Mouse (Mus musculus) liver, embryonic 13.5 days (tissue): Measurements from ENCODE around the gene Lpar5. TPM values are rescaled to one million over a fixed set of nuclear protein-coding genes. Genes with fewer than 3 reads are reported as not detected.

Experiments used
- ATAC-seq: fragments of 200-750 bp; cut with Nextera tagmentation; 2 replicates; pipeline ENCODE4 v1.8.0; 2017; ENCODE audit warnings: low read depth, mild to moderate bottlenecking, moderate number of reproducible peaks, moderate library complexity
- DNase-seq: peaks from one replicate; pipeline ENCODE4 v3.0.0; 2022
- H3K27ac ChIP-seq: fragments of 300-500 bp; sonication (generic); 2 replicates; pipeline ENCODE4 v1.5.1; 2015; ENCODE audit warnings: moderate library complexity, mild to moderate bottlenecking, inconsistent platforms
- H3K27me3 ChIP-seq: fragments of 300-500 bp; sonication (generic); 2 replicates; pipeline ENCODE4 v1.6.1; 2015; ENCODE audit warnings: mild to moderate bottlenecking, inconsistent platforms
- H3K36me3 ChIP-seq: fragments of 300-500 bp; sonication (generic); 2 replicates; pipeline ENCODE4 v1.6.1; 2015; ENCODE audit warnings: mild to moderate bottlenecking, inconsistent platforms
- H3K4me1 ChIP-seq: fragments of 300-500 bp; sonication (generic); replicated peaks from 2 replicates; pipeline ENCODE4 v1.6.1; 2015; ENCODE audit warnings: inconsistent platforms
- H3K4me2 ChIP-seq: fragments of 300-500 bp; sonication (generic); 2 replicates; pipeline ENCODE4 v1.6.1; 2015; ENCODE audit warnings: inconsistent platforms, mild to moderate bottlenecking, moderate library complexity
- H3K4me3 ChIP-seq: fragments of 300-500 bp; sonication (generic); replicated peaks from 2 replicates; pipeline ENCODE4 v1.5.1; 2015; ENCODE audit warnings: mild to moderate bottlenecking, inconsistent platforms
- H3K9ac ChIP-seq: fragments of 300-500 bp; sonication (generic); 2 replicates; pipeline ENCODE4 v1.6.1; 2015; ENCODE audit warnings: mild to moderate bottlenecking, inconsistent platforms
- H3K9me3 ChIP-seq: fragments of 300-500 bp; sonication (generic); replicated peaks from 2 replicates; pipeline ENCODE4 v1.6.1; 2016; ENCODE audit warnings: inconsistent platforms
- WGBS: fragments of 180-500 bp; shearing (Covaris S2); methylation state at CpG from one replicate; pipeline ENCODE4 v1.1.7; 2015; ENCODE audit not compliant: insufficient replicate concordance; 5-methylcytosine and 5-hydroxymethylcytosine counted together
- polyA plus RNA-seq: library from polyadenylated mRNA; unstranded; fragments of >200 nt; fragmentation: Nextera tagmentation; extraction: Ambion mirVana; gene quantifications from 2 replicates; pipeline ENCODE4 v1.2.1, GENCODE M21; 2015

The Lpar5 gene
- polyA plus RNA-seq, 1 experiment from 2014 or later, result 1.6 TPM

DNA sequence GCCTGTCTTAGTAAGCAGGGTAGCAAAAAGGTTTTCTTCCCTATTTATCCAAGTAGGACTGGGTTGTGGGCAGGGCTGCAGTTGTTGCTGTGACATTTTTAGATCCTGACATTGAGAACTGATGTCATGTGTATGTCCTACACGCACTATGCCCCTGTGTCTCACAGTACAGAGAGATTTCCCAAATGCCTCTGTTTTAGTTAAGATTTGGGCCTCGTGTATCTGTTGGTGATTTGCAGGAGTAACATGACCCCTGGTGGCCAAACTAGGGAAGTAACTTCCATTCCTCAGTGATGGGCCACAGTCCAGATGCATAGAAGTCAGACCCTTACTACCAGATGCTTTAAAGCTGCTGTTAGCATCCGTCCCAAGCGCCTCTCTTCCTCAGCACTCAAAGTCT lies 16.7 kb downstream of the Lpar5 start:
- WGBS, result 11% methylated on average over 4 of the region's 4 CpGs
- Histone ChIP-seq H3K27me3 (0 out of 2 replicates have a peak, but pooled peaks cover 4% of the 10 kb centered on the region), H3K4me1 (peaks cover 38% of the 10 kb centered on the region), H3K4me2 (no peak overlapping the region), H3K36me3 (no peaks in the 10 kb centered on the region), H3K9ac (no peak overlapping the region), H3K4me3 (no peak overlapping the region), H3K9me3 (no peaks in the 10 kb centered on the region), H3K27ac (0 out of 2 replicates have a peak overlapping the region, but pooled peaks have one; percentile 4)
- ATAC-seq (no peak), DNase-seq (peak; percentile 59)

DNA sequence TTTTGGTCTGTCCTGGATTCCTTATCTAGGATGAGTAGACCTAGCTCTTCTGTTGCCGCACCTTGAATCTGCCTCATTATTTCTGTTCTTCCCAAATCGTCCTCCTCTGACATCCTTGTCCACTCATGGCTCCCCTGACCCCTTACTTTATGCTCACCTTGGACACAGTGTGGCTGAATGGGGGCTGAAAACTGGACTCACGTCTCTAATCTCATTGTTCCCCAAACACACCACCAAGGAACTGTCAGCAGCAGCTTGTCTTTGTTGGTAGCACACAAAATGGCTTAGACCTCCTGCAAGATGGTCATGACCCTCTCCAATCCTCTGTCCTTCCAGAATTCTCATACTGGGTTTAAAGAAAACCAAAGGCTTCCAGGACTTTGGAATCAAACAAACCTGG lies 20.2 kb downstream of the Lpar5 start:
- DNase-seq, result no peak
- H3K4me2 ChIP-seq, result no peak overlapping the region
- no peak overlapping the region for H3K9ac ChIP-seq
- H3K36me3 ChIP-seq, result no peaks in the 10 kb centered on the region
- 54% methylated on average over 3 of the region's 3 CpGs for WGBS
- no peaks in the 10 kb centered on the region for H3K27me3 ChIP-seq
- no peaks in the 10 kb centered on the region for H3K9me3 ChIP-seq
- no peak for ATAC-seq
- H3K4me3 ChIP-seq, result no peak overlapping the region
- H3K4me1 ChIP-seq, result peaks cover 38% of the 10 kb centered on the region
- H3K27ac ChIP-seq, result peak overlapping the region; percentile 89

DNA sequence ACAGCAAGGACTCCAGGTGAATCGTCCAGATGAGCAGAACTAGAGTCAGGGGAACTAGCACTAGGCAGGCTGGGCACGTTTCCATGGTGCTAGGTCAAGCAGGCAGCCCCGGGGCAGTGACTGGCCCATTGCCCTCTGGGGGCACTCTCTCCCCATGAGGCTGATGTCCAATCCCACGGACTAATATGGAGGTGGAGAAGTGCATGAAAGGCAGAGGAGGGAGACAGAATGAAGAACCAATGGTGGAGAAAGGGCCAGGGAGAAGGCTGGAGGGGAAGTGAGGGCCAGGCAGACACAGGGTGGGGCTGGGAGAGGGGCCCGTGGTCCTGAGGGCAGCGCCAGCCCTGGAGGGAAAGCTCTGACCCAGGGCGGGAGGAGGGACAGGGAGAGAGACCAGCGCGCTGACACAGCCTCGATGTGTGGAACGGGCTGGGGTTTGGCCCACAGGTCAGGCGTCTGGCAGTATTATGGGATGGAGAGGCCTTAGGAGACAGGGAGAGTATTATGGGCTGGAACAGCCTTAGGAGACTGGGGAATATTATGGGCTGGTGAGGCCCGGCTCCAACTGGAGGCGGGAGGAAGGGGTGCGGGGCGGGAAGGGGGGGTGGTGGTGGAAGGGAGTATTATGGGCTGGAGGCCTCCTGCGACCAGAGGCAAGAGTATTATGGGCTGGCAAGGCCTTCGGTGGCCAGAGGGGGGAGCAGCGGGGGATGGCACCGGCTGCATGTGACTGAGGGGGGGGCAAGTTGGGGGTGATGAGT lies 21.0 kb downstream of the Lpar5 start:
- Histone ChIP-seq H3K27me3 (no peaks in the 10 kb centered on the region), H3K4me3 (peak overlapping the region; percentile 42), H3K4me2 (peak overlapping the region; percentile 67), H3K9me3 (no peaks in the 10 kb centered on the region), H3K36me3 (no peaks in the 10 kb centered on the region), H3K4me1 (peaks cover 38% of the 10 kb centered on the region), H3K27ac (peak overlapping the region; percentile 89), H3K9ac (peak overlapping the region; percentile 71)
- peak; percentile 70 for ATAC-seq
- WGBS, result 9% methylated on average over 20 of the region's 20 CpGs
- peak; percentile 66 for DNase-seq

DNA sequence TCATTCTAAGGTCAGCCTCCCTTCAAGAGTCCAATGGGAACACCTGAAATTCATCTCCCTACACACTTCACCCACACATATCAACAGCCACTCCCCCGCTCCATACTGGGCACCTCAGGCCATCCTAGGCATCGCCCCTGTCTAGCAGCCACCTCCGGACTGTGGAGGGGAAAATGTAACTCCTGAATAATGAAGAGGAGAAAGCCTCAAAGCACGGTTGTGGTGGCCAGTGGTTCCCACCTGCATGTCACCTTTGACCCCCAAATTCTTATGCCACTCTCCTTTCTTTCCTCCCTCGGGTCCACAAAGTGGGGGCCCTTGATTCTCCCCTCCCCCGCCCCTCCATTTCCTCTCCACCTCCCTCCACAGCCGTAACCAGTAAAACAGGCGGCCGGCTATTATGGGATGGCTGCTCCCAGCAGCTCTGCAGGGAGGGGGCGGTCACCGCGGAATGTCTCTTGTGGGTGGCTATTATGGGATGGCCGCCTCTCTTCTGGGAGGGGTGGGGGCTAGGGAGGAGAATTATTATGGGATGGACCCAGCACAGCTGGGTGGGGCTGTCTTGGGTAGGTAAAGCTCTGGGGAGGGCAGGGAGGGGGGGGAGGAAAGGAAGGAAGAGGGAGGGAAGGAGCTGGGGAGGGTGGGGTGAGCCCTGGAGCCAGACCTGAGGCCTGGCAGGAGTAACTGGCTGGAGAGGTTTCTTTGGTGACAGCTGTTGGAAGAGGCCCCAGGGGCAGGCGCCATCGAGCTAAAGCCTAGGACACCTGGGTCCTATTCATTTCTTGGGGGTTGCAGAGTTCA lies 22.0 kb downstream of the Lpar5 start:
- DNase-seq, result peak; percentile 79

DNA sequence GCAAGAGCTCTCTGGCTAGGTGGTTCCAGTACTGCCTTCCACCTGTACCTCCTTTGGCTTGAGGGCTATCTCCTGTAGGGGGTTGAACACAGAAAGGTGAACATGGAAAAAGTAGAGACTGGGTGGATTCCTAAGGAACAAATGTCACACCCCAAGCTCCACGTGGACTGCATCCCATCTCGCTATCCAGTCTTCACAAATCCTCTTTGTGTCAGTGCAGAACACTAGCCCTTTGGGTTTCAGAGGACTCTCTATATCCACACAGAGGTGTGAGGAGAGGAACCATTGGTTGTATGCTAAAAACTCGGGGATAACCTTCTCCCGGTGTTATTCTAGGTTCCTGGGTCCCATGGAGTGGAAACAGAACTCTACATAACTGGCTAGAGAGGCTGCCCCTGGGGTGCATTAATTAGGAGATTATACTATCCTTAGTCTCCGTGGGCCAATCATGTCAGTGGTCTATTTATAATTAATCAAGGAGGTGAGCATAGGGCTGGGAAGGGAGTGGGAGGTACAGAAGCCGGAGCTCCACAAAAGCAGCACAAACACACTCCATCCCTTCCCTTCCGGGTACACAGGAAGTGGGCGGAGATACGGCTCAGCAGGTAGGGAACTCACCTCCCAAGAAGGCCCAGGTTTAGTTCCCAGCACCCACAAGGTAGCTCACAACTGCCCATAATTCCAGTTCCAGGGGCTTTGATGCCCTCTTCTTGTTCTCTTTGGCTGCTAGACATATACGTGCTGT lies 22.8 kb downstream of the Lpar5 start:
- Histone ChIP-seq H3K4me3 (peak overlapping the region; percentile 42), H3K36me3 (no peaks in the 10 kb centered on the region), H3K9me3 (no peaks in the 10 kb centered on the region), H3K4me2 (peak overlapping the region; percentile 67), H3K4me1 (peaks cover 47% of the 10 kb centered on the region), H3K27me3 (no peaks in the 10 kb centered on the region), H3K9ac (peak overlapping the region; percentile 71), H3K27ac (peak overlapping the region; percentile 89)
- DNase-seq, result no peak
- ATAC-seq, result peak; percentile 7; the same call in 1 of the 2 replicates
- WGBS, result 57% methylated on average over 10 of the region's 10 CpGs

More for the DNA sequence above, 22.0 kb downstream of the Lpar5 start:
- ATAC-seq, result peak; percentile 70
- H3K27me3 ChIP-seq, result no peaks in the 10 kb centered on the region
- H3K9ac ChIP-seq, result peak overlapping the region; percentile 71
- no peaks in the 10 kb centered on the region for H3K36me3 ChIP-seq
- H3K4me2 ChIP-seq, result peak overlapping the region; percentile 67
- no peaks in the 10 kb centered on the region for H3K9me3 ChIP-seq
- 7% methylated on average over 15 of the region's 15 CpGs for WGBS
- H3K4me3 ChIP-seq, result peak overlapping the region; percentile 42
- H3K27ac ChIP-seq, result peak overlapping the region; percentile 89
- H3K4me1 ChIP-seq, result peaks cover 39% of the 10 kb centered on the region

DNA sequence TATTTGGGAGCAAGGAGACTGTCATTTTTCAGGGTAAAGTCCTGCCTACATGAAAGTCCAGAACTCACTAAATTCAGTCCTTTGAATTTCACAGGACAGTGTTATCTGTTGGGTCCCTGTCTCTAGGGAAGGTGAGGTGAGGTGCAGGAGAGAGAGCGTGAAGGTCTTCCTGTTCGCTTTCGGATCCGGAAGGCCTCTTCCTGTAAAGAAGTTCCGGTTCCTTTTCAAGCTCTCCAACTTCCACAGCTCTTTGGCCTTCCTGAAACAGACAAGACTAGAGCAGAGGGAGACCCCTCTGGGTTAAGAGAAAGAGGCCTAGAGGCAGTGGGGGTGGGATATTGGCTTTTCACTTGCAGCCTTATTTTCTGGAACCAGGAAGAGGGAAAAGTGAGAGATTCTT lies 24.7 kb downstream of the Lpar5 start:
- Histone ChIP-seq H3K9ac (no peak overlapping the region), H3K4me1 (peaks cover 57% of the 10 kb centered on the region), H3K4me2 (no peak overlapping the region), H3K27me3 (no peaks in the 10 kb centered on the region), H3K36me3 (no peaks in the 10 kb centered on the region), H3K4me3 (no peak overlapping the region), H3K27ac (peak overlapping the region; percentile 64), H3K9me3 (no peaks in the 10 kb centered on the region)
- DNase-seq, result no peak
- no peak for ATAC-seq
- 62% methylated on average over 5 of the region's 5 CpGs for WGBS

DNA sequence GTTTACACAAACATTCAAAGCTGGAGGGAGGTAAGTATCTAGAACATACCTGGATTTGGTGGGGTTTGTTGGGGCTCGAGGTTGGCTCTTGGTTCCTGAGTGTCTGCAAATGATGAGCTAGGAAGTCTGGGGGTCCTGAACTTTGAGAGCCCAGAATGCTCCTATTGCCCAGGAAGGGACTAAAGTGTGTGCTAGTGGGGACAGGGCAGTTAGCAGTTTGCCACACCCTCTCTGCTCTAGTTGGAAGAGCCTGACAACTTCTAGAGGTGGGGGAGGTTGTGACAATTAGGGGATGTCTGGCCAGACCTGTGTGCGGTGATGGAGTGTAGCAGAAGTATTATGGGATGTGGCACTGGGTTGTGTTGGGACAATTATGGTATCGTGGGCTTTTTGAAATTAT lies 27.1 kb downstream of the Lpar5 start:
- DNase-seq, result no peak
- H3K27ac ChIP-seq, result peak overlapping the region; percentile 95

DNA sequence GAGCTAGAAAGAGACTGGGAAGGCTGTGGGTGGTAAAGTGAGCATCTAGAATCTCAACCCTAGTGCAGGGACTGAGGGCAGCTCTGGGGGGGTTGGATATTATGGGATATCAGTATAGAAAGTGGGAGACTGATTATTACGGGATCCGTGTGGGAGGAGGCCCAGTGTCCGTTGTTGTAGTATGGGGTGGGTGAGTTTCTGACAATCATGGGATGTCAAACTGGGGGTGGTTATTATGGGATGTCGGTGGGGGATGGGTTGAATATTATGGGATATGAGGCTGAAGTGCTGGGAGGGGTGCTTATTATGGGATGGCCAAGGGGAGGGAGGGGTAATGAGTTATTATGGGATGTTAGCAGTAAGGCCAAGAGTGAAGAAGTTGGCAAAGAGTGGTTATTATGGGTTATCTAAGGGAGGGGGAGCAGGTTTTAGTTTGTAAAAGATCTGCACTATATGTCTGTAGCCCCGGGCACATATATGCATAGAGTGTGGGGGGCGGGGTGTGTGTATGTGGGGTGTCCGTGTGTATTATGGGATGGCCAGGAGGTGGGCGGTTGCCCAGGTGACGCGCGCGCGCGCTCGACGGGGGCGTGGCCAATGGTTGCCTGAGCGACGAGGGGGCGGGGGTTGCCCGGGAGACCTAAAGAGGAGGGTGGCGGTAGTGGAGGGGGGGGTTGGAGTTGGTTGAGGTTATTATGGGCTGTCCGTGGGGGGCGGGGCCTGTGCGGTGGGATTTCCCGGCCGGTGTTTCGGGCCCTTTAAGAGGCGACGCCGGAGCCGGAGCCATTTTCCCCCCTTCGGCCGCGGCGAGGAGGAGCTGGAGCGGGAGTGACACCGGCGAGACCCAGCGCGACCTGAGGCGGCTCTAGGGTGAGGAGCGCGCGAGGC lies 27.9 kb downstream of the Lpar5 start, which contains the start of gene Chd4:
Chd4 (plus strand) TSS at position 591 of the 888 bp plus-strand sequence.
- Histone ChIP-seq H3K36me3 (peaks cover 28% of the 10 kb centered on the region), H3K4me1 (peaks cover 65% of the 10 kb centered on the region), H3K4me3 (peak within 1 kb of the TSS; percentile 95), H3K4me2 (peak within 1 kb of the TSS; percentile 98), H3K9ac (peak within 1 kb of the TSS; percentile 97), H3K27ac (peak within 1 kb of the TSS; percentile 95), H3K9me3 (no peaks in the 10 kb centered on the region), H3K27me3 (no peaks in the 10 kb centered on the region)
- ATAC-seq, result peak; percentile 73
- 1% methylated on average over 36 of the region's 45 CpGs for WGBS
- DNase-seq, result peak; percentile 87

More for the DNA sequence above, 27.1 kb downstream of the Lpar5 start:
- peaks cover 65% of the 10 kb centered on the region for H3K4me1 ChIP-seq
- 35% methylated on average over 3 of the region's 3 CpGs for whole genome bisulfite sequencing
- peaks cover 20% of the 10 kb centered on the region for H3K36me3 ChIP-seq
- no peaks in the 10 kb centered on the region for H3K27me3 ChIP-seq
- H3K9me3 ChIP-seq, result no peaks in the 10 kb centered on the region
- 0 out of 2 replicates have a peak overlapping the region, but pooled peaks have one; percentile 98 for H3K4me2 ChIP-seq
- 0 out of 2 replicates have a peak overlapping the region, but pooled peaks have one; percentile 4 for H3K9ac ChIP-seq
- ATAC-seq, result no peak
- no peak overlapping the region for H3K4me3 ChIP-seq

DNA sequence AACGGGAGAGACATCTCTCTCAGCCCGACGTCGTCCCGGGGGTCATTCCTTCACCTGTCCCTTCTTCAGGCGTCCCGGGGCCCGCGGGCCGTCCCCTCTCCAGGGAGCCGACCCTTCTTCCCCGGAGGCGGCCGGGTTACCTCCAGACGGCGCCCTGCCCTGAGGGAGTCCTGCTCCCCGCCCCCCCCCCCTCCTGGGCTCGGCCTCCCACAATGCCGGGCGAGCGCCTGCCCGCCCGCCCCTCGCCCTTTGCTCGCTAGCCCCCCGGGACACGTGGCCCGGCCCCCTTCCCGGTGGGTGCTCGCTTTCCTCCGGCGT lies 28.5 kb downstream of the Lpar5 start:
- Histone ChIP-seq H3K27me3 (no peaks in the 10 kb centered on the region), H3K9me3 (no peaks in the 10 kb centered on the region), H3K36me3 (peaks cover 34% of the 10 kb centered on the region), H3K4me3 (peak overlapping the region; percentile 95), H3K4me1 (peaks cover 59% of the 10 kb centered on the region), H3K9ac (peak overlapping the region; percentile 97), H3K27ac (peak overlapping the region; percentile 95), H3K4me2 (peak overlapping the region; percentile 98)
- no peak for DNase-seq
- ATAC-seq, result peak; percentile 42
- WGBS, result under 1% methylated on average over 25 of the region's 32 CpGs

DNA sequence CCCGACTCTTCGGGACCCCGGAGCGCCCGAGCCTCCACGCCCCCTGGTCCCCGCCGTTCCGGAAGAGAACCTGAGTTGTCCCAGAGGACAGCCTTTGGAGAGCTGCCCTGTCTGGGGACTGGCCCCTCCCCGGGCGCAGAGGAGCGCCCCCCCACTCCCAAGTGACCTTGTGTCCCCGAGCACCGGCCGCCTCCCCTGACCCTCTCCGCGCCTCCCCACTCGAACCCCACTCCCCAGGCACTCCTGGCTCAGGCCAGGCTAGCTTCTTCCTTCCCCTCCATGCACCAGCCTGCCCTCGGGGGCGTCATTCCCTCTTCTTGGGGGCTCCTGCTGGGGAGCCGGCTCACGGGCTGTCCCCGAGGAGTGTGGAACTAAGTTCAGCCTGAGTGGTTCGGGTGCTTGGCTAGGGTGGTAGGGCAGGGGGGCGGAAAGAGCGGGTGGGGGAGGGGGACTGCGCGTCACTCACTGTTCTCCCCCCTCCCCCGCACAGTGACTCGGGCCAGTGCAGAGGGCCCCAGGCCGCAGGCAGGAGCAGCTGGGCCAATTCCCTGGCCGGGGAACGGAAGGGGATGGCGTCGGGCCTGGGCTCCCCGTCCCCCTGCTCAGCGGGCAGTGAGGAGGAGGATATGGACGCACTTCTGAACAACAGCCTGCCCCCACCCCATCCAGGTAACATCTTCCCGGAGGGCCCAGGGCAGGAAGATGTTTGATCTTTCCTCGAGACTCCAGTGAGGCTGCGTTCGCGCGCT lies 29.1 kb downstream of the Lpar5 start:
- no peaks in the 10 kb centered on the region for H3K27me3 ChIP-seq
- no peak for DNase-seq
- no peaks in the 10 kb centered on the region for H3K9me3 ChIP-seq
- peak; percentile 47 for ATAC-seq
- H3K27ac ChIP-seq, result peak overlapping the region; percentile 95
- under 1% methylated on average over 36 of the region's 44 CpGs for WGBS
- peak overlapping the region; percentile 98 for H3K4me2 ChIP-seq
- peaks cover 39% of the 10 kb centered on the region for H3K36me3 ChIP-seq
- H3K4me3 ChIP-seq, result peak overlapping the region; percentile 95
- peaks cover 57% of the 10 kb centered on the region for H3K4me1 ChIP-seq
- H3K9ac ChIP-seq, result peak overlapping the region; percentile 97
